Mouse (Mus musculus) intestine, embryonic 16.5 days (tissue): ENCODE data around the gene Ewsr1. TPM values are rescaled to one million over a fixed set of nuclear protein-coding genes. Genes with fewer than 3 reads are reported as not detected.

Source experiments
- ATAC-seq: fragments of 200-750 bp; cut with Nextera tagmentation; 2 replicates; pipeline ENCODE4 v1.8.0; 2017; ENCODE audit warnings: moderate TSS enrichment, moderate library complexity
- H3K27ac ChIP-seq: fragments of 300-500 bp; sonication (generic); 2 replicates; pipeline ENCODE4 v1.5.1; 2014; ENCODE audit warnings: mild to moderate bottlenecking, low read length
- H3K27me3 ChIP-seq: fragments of 300-500 bp; sonication (generic); replicated peaks from 2 replicates; pipeline ENCODE4 v1.6.1; 2014; ENCODE audit warnings: low read length, control low read depth, mixed read lengths; ENCODE audit not compliant: control insufficient read depth, insufficient read depth
- H3K36me3 ChIP-seq: fragments of 300-500 bp; sonication (generic); 2 replicates; pipeline ENCODE4 v1.6.1; 2014; ENCODE audit warnings: low read length, control low read depth; ENCODE audit not compliant: control insufficient read depth, insufficient read depth
- H3K4me1 ChIP-seq: fragments of 300-500 bp; sonication (generic); 2 replicates; pipeline ENCODE4 v1.6.1; 2014; ENCODE audit warnings: low read length, control low read depth, mixed read lengths; ENCODE audit not compliant: control insufficient read depth, insufficient read depth
- H3K4me2 ChIP-seq: fragments of 300-500 bp; sonication (generic); 2 replicates; pipeline ENCODE4 v1.6.1; 2014; ENCODE audit warnings: low read depth, low read length, control low read depth
- H3K4me3 ChIP-seq: fragments of 300-500 bp; sonication (generic); 2 replicates; pipeline ENCODE4 v1.5.1; 2014; ENCODE audit warnings: mild to moderate bottlenecking, low read length
- H3K9ac ChIP-seq: fragments of 300-500 bp; sonication (generic); 2 replicates; pipeline ENCODE4 v1.6.1; 2014; ENCODE audit warnings: low read depth, low read length
- H3K9me3 ChIP-seq: fragments of 300-500 bp; sonication (generic); 2 replicates; pipeline ENCODE4 v1.6.1; 2016; ENCODE audit warnings: low read length, control low read depth; ENCODE audit not compliant: control insufficient read depth
- WGBS: fragments of 180-500 bp; shearing (Covaris S2); extraction: QIAGEN DNeasy Blood & Tissue Kit; methylation state at CpG from one replicate; pipeline ENCODE4 v1.1.7; 2014; 5-methylcytosine and 5-hydroxymethylcytosine counted together
- polyA plus RNA-seq: library from polyadenylated mRNA; unstranded; fragments of >200 nt; fragmentation: Nextera tagmentation; extraction: Ambion mirVana; gene quantifications from 2 replicates; pipeline ENCODE4 v1.2.1, GENCODE M21; 2015

The Ewsr1 gene
- polyA plus RNA-seq, 1 experiment from 2014 or later = 529 TPM

GRCm38 (mm10) chr11:5055945-5056938 is 42.8 kb downstream of the Ewsr1 start:
- Histone ChIP-seq H3K9me3 (no peaks in the 10 kb centered on the region), H3K4me3 (no peak overlapping the region), H3K9ac (no peak overlapping the region), H3K4me2 (no peak overlapping the region), H3K4me1 (peaks cover 19% of the 10 kb centered on the region), H3K36me3 (no peaks in the 10 kb centered on the region), H3K27me3 (peaks cover 36% of the 10 kb centered on the region), H3K27ac (no peak overlapping the region)
- ATAC-seq = no peak
- 53% methylated on average over 23 of the region's 23 CpGs for WGBS

- Histone ChIP-seq H3K27me3 (peaks cover 23% of the 10 kb centered on the region), H3K9me3 (no peaks in the 10 kb centered on the region), H3K4me1 (peaks cover 14% of the 10 kb centered on the region; the same call in 1 of the 2 replicates), H3K36me3 (no peaks in the 10 kb centered on the region), H3K4me2 (no peak overlapping the region), H3K9ac (no peak overlapping the region), H3K27ac (no peak overlapping the region), H3K4me3 (no peak overlapping the region)
- ATAC-seq = no peak
- WGBS = 57% methylated on average over 6 of the region's 6 CpGs
These were observed 44.2 kb downstream of the Ewsr1 start for GRCm38 (mm10) chr11:5054874-5055273.

GRCm38 (mm10) chr11:5054151-5054550 is 44.9 kb downstream of the Ewsr1 start:
- H3K4me1 ChIP-seq = peaks cover 9% of the 10 kb centered on the region; the same call in 1 of the 2 replicates
- H3K4me3 ChIP-seq = no peak overlapping the region
- H3K4me2 ChIP-seq = no peak overlapping the region
- no peak overlapping the region for H3K27ac ChIP-seq
- no peak overlapping the region for H3K9ac ChIP-seq
- no peaks in the 10 kb centered on the region for H3K36me3 ChIP-seq
- H3K9me3 ChIP-seq = no peaks in the 10 kb centered on the region
- H3K27me3 ChIP-seq = peaks cover 16% of the 10 kb centered on the region
- ATAC-seq = peak; percentile 54
- WGBS = 81% methylated on average over 14 of the region's 14 CpGs

GRCm38 (mm10) chr11:5052200-5052854 is 46.7 kb downstream of the Ewsr1 start:
- no peaks in the 10 kb centered on the region for H3K36me3 ChIP-seq
- no peak overlapping the region for H3K4me3 ChIP-seq
- H3K4me1 ChIP-seq = no peaks in the 10 kb centered on the region
- H3K27ac ChIP-seq = no peak overlapping the region
- no peak overlapping the region for H3K4me2 ChIP-seq
- ATAC-seq = no peak
- 0 out of 2 replicates have a peak, but pooled peaks cover 4% of the 10 kb centered on the region for H3K27me3 ChIP-seq
- WGBS = 66% methylated on average over 10 of the region's 10 CpGs
- H3K9ac ChIP-seq = no peak overlapping the region
- no peaks in the 10 kb centered on the region for H3K9me3 ChIP-seq

GRCm38 (mm10) chr11:5051629-5052028 is 47.4 kb downstream of the Ewsr1 start:
- no peak overlapping the region for H3K4me2 ChIP-seq
- H3K4me1 ChIP-seq = no peaks in the 10 kb centered on the region
- WGBS = 83% methylated on average over 10 of the region's 10 CpGs
- no peaks in the 10 kb centered on the region for H3K36me3 ChIP-seq
- no peaks in the 10 kb centered on the region for H3K9me3 ChIP-seq
- H3K9ac ChIP-seq = no peak overlapping the region
- H3K4me3 ChIP-seq = no peak overlapping the region
- no peak for ATAC-seq
- H3K27me3 ChIP-seq = no peaks in the 10 kb centered on the region
- H3K27ac ChIP-seq = no peak overlapping the region

GRCm38 (mm10) chr11:5046321-5046926 is 52.6 kb downstream of the Ewsr1 start:
- WGBS = 45% methylated on average over 12 of the region's 12 CpGs
- peaks cover 3% of the 10 kb centered on the region; the same call in 1 of the 2 replicates for H3K36me3 ChIP-seq
- no peak overlapping the region for H3K9ac ChIP-seq
- H3K4me2 ChIP-seq = no peak overlapping the region
- H3K27me3 ChIP-seq = no peaks in the 10 kb centered on the region
- H3K9me3 ChIP-seq = no peaks in the 10 kb centered on the region
- no peak overlapping the region for H3K4me3 ChIP-seq
- ATAC-seq = no peak
- H3K4me1 ChIP-seq = no peaks in the 10 kb centered on the region
- H3K27ac ChIP-seq = no peak overlapping the region

- Histone ChIP-seq H3K27me3 (no peaks in the 10 kb centered on the region), H3K9ac (no peak overlapping the region), H3K4me2 (no peak overlapping the region), H3K4me1 (no peaks in the 10 kb centered on the region), H3K27ac (no peak overlapping the region), H3K36me3 (peaks cover 12% of the 10 kb centered on the region; the same call in 1 of the 2 replicates), H3K4me3 (no peak overlapping the region), H3K9me3 (no peaks in the 10 kb centered on the region)
- no peak for ATAC-seq
- WGBS = 88% methylated on average over 8 of the region's 8 CpGs
These were observed 56.3 kb downstream of the Ewsr1 start for GRCm38 (mm10) chr11:5042645-5043381.

GRCm38 (mm10) chr11:5041144-5041780 is 57.8 kb downstream of the Ewsr1 start:
- WGBS = 66% methylated on average over 18 of the region's 18 CpGs
- Histone ChIP-seq H3K9ac (no peak overlapping the region), H3K36me3 (peaks cover 12% of the 10 kb centered on the region; the same call in 1 of the 2 replicates), H3K4me2 (no peak overlapping the region), H3K27ac (no peak overlapping the region), H3K4me3 (no peak overlapping the region), H3K27me3 (no peaks in the 10 kb centered on the region), H3K9me3 (no peaks in the 10 kb centered on the region), H3K4me1 (no peaks in the 10 kb centered on the region)
- ATAC-seq = no peak
